Mouse (Mus musculus) brain, adult 2 months (tissue): ENCODE results near the gene Lhfp.

Source experiments
- DNase-seq: peaks from one replicate; pipeline ENCODE4 v3.0.0; 2011; ENCODE audit warnings: low read depth, low spot score

Lhfp gene

GRCm38 (mm10) chr3:53040593-53041410, 526 bp upstream of the Lhfp start:
- DNase-seq: no peak

GRCm38 (mm10) chr3:53042240-53042567, 876 bp downstream of the Lhfp start:
- DNase-seq: no peak

GRCm38 (mm10) chr3:53043206-53043780, 2.0 kb downstream of the Lhfp start:
- no peak for DNase-seq

GRCm38 (mm10) chr3:53044238-53044637, 2.9 kb downstream of the Lhfp start:
- no peak for DNase-seq

GRCm38 (mm10) chr3:53044682-53045299, 3.5 kb downstream of the Lhfp start:
- DNase-seq: peak; percentile 51

GRCm38 (mm10) chr3:53045697-53046096, 4.4 kb downstream of the Lhfp start:
- no peak for DNase-seq

- DNase-seq: peak; percentile 98
Measured at GRCm38 (mm10) chr3:53046371-53046770, 5.0 kb downstream of the Lhfp start.

GRCm38 (mm10) chr3:53052385-53052784, 11.1 kb downstream of the Lhfp start:
- DNase-seq: no peak

GRCm38 (mm10) chr3:53056430-53056829, 15.1 kb downstream of the Lhfp start:
- DNase-seq: peak; percentile 69

- DNase-seq: no peak
Measured at GRCm38 (mm10) chr3:53059959-53060358, 18.6 kb downstream of the Lhfp start.

- no peak for DNase-seq
Measured at GRCm38 (mm10) chr3:53063423-53064147, 22.3 kb downstream of the Lhfp start.

GRCm38 (mm10) chr3:53065267-53066094, 24.2 kb downstream of the Lhfp start:
- DNase-seq: no peak

- DNase-seq: peak; percentile 37
Measured at GRCm38 (mm10) chr3:53066095-53066372, 24.7 kb downstream of the Lhfp start.

- DNase-seq: no peak
Measured at GRCm38 (mm10) chr3:53068399-53068798, 27.1 kb downstream of the Lhfp start.

- no peak for DNase-seq
Measured at GRCm38 (mm10) chr3:53074264-53074663, 32.9 kb downstream of the Lhfp start.

- DNase-seq: no peak
Measured at GRCm38 (mm10) chr3:53074761-53075160, 33.4 kb downstream of the Lhfp start.

GRCm38 (mm10) chr3:53080286-53080685, 39.0 kb downstream of the Lhfp start:
- DNase-seq: peak; percentile 73

- DNase-seq: peak; percentile 47
Measured at GRCm38 (mm10) chr3:53080710-53081109, 39.4 kb downstream of the Lhfp start.

GRCm38 (mm10) chr3:53083717-53084116, 42.4 kb downstream of the Lhfp start:
- DNase-seq: no peak

- no peak for DNase-seq
Measured at GRCm38 (mm10) chr3:53084806-53085205, 43.5 kb downstream of the Lhfp start.

- DNase-seq: no peak
Measured at GRCm38 (mm10) chr3:53086481-53087155, 45.3 kb downstream of the Lhfp start.
